Mouse (Mus musculus): ENCODE measurements around the gene Polr1e. TPM values are rescaled to one million over a fixed set of nuclear protein-coding genes. Genes with fewer than 3 reads are reported as not detected.
"Not testable (repeated sequence)": the region's sequence is repeated elsewhere in the genome, so short reads cannot be mapped to it uniquely, and the experiment has no call there.

Gene Polr1e
- polyA plus RNA-seq, 1 experiment = 5.9 TPM

DNA sequence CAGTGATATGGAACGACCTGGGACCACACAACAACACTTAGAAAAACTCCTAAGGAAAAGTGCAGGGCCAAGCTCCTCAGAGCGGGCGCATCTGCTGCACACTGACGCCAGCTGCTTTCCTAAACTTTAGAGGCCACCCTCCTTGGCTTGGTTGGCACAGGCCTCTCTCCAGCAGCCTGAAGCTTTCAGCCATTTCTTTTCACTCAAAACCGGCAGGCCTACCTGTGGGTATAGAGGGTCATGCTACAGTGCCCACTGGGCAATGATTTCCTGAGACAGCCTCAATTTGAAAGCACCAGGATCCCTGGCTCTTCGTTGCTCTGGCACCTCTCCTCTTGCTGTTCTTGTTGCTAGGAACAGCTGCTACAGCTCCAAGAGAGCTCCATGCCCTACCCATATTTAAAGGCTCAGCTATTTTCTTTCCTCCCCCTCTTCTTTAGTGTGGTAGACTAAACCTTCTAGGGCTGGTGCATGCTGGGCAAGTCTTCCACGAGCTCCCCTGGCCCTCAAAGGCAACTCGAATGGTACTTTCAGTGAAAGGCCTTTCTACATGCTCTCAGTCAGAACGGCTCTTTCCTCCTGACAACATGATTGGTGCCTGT lies 29.0 kb downstream of the Polr1e start:
- H3K4me3 ChIP-seq (ENCODE audit: insufficient read depth, low read length) = no peak overlapping the region
- TF ChIP-seq CTCF (IDR thresholded peaks at IDR 0.05; ENCODE audit: low read depth, low read length) (no peak), POLR2A (IDR thresholded peaks at IDR 0.05; ENCODE audit: borderline replicate concordance, low read depth, low read length) (no peak)
- H3K27ac ChIP-seq (ENCODE audit: insufficient read depth, low read depth, low read length) = no peak overlapping the region
- H3K4me1 ChIP-seq (ENCODE audit: control insufficient read depth, insufficient read depth, low read length) = no peaks in the 10 kb centered on the region

DNA sequence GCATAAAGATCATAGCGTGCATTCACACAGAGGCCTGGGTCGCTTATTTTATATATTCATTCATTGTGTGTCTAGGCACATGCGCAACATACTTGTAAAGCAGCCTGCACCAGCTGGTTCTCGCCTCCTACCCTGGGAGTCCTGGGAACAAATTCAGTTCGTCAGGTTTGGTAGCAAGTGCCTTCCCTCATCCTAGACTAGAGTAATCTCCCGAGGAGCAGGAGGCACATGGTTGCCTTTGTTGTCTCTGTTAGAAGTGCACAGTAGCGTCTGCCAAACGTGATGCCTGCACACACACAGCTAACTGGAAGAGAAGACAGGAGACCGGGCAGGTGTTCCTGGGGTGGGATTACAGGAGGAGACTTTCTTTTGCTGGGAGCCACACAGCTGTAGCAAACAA lies 29.6 kb downstream of the Polr1e start:
- no peak overlapping the region for H3K27ac ChIP-seq (ENCODE audit: insufficient read depth, low read depth, low read length)
- no peaks in the 10 kb centered on the region for H3K4me1 ChIP-seq (ENCODE audit: control insufficient read depth, insufficient read depth, low read length)
- TF ChIP-seq POLR2A (IDR thresholded peaks at IDR 0.05; ENCODE audit: borderline replicate concordance, low read depth, low read length) = no peak
- no peak for TF ChIP-seq CTCF (IDR thresholded peaks at IDR 0.05; ENCODE audit: low read depth, low read length)
- H3K4me3 ChIP-seq (ENCODE audit: insufficient read depth, low read length) = no peak overlapping the region

- no peak for TF ChIP-seq POLR2A (IDR thresholded peaks at IDR 0.05; ENCODE audit: borderline replicate concordance, low read depth, low read length)
- TF ChIP-seq CTCF (IDR thresholded peaks at IDR 0.05; ENCODE audit: low read depth, low read length) = no peak
Observed at GRCm38 (mm10) chr4:45054862-45055261, 36.5 kb downstream of the Polr1e start.

DNA sequence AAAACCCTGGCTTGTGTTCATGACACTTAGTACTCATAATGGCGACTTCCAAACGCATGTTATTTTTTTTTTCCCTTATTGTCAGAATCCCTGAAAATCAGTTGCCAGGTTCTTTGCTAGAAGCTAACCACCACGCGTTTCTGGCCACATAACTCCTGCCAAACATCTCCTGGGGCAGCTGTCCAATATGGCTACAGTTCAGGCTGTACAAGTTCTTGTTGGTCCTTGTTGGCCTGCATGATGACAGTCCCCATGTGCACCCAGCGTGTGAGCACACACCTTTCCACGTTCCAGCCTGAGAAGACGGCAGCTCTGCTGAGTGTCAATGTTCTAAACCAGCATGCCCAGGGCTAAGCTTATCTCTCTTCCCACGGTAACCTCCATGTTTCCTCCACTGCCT lies 37.1 kb downstream of the Polr1e start:
- Histone ChIP-seq H3K4me1 (ENCODE audit: control insufficient read depth, insufficient read depth, low read length) (no peaks in the 10 kb centered on the region), H3K4me3 (ENCODE audit: insufficient read depth, low read length) (no peak overlapping the region), H3K27ac (ENCODE audit: insufficient read depth, low read depth, low read length) (no peak overlapping the region)
- TF ChIP-seq CTCF (IDR thresholded peaks at IDR 0.05; ENCODE audit: low read depth, low read length) (no peak), POLR2A (IDR thresholded peaks at IDR 0.05; ENCODE audit: borderline replicate concordance, low read depth, low read length) (no peak)

More at GRCm38 (mm10) chr4:45054862-45055261, 36.5 kb downstream of the Polr1e start:
- Histone ChIP-seq H3K4me3 (ENCODE audit: insufficient read depth, low read length) (no peak overlapping the region), H3K4me1 (ENCODE audit: control insufficient read depth, insufficient read depth, low read length) (no peaks in the 10 kb centered on the region), H3K27ac (ENCODE audit: insufficient read depth, low read depth, low read length) (no peak overlapping the region)

GRCm38 (mm10) chr4:45063836-45064235 lies 45.5 kb downstream of the Polr1e start:
- not testable (repeated sequence) for H3K4me3 ChIP-seq (ENCODE audit: insufficient read depth, low read length); H3K27ac ChIP-seq (ENCODE audit: insufficient read depth, low read depth, low read length); H3K4me1 ChIP-seq (ENCODE audit: control insufficient read depth, insufficient read depth, low read length)

- TF ChIP-seq CTCF (IDR thresholded peaks at IDR 0.05; ENCODE audit: low read depth, low read length) = no peak
- TF ChIP-seq POLR2A (IDR thresholded peaks at IDR 0.05; ENCODE audit: borderline replicate concordance, low read depth, low read length) = no peak
- no peak overlapping the region for H3K27ac ChIP-seq (ENCODE audit: insufficient read depth, low read depth, low read length)
- H3K4me1 ChIP-seq (ENCODE audit: control insufficient read depth, insufficient read depth, low read length) = no peaks in the 10 kb centered on the region
- no peak overlapping the region for H3K4me3 ChIP-seq (ENCODE audit: insufficient read depth, low read length)
Observed at GRCm38 (mm10) chr4:45064577-45064976, 46.2 kb downstream of the Polr1e start.

DNA sequence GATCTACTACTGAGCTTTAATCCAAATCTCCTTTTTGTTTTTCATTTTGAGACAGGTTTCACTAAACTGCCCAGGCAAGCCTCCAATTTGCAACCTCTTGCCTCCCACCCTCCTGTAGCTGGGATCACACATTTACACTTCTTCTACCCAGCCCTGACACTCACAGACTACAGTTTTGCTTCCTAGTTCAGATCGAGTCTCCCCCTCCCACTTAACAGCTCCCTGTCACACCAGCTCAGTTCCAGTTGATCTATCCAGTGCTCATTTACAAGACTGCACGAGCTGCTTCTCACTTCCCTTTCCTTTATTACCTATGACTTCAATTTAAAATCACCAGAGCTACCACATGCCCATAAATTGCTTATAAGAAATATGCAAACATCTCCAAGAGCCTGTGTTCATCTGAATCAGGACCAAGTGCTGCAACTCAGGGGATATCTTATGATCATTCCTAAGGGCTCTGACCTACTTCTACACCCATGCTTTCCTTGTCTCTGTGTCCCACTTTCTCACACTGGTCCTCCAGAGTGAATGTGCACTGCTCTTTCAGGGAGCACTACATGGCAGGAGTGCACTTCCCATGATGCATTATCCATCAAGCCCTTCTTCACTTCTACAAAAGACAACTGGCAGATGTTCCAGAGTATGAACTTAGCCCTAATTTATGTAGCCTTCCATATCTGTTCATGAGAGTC lies 47.8 kb downstream of the Polr1e start:
- Histone ChIP-seq H3K4me1 (ENCODE audit: control insufficient read depth, insufficient read depth, low read length) (no peaks in the 10 kb centered on the region), H3K4me3 (ENCODE audit: insufficient read depth, low read length) (no peak overlapping the region), H3K27ac (ENCODE audit: insufficient read depth, low read depth, low read length) (no peak overlapping the region)
- TF ChIP-seq POLR2A (IDR thresholded peaks at IDR 0.05; ENCODE audit: borderline replicate concordance, low read depth, low read length) (no peak), CTCF (IDR thresholded peaks at IDR 0.05; ENCODE audit: low read depth, low read length) (no peak)

GRCm38 (mm10) chr4:45067742-45068141 lies 49.4 kb downstream of the Polr1e start:
- H3K27ac ChIP-seq (ENCODE audit: insufficient read depth, low read depth, low read length) = no peak overlapping the region
- no peak overlapping the region for H3K4me3 ChIP-seq (ENCODE audit: insufficient read depth, low read length)
- H3K4me1 ChIP-seq (ENCODE audit: control insufficient read depth, insufficient read depth, low read length) = no peaks in the 10 kb centered on the region
- TF ChIP-seq CTCF (IDR thresholded peaks at IDR 0.05; ENCODE audit: low read depth, low read length) = no peak
- no peak for TF ChIP-seq POLR2A (IDR thresholded peaks at IDR 0.05; ENCODE audit: borderline replicate concordance, low read depth, low read length)

DNA sequence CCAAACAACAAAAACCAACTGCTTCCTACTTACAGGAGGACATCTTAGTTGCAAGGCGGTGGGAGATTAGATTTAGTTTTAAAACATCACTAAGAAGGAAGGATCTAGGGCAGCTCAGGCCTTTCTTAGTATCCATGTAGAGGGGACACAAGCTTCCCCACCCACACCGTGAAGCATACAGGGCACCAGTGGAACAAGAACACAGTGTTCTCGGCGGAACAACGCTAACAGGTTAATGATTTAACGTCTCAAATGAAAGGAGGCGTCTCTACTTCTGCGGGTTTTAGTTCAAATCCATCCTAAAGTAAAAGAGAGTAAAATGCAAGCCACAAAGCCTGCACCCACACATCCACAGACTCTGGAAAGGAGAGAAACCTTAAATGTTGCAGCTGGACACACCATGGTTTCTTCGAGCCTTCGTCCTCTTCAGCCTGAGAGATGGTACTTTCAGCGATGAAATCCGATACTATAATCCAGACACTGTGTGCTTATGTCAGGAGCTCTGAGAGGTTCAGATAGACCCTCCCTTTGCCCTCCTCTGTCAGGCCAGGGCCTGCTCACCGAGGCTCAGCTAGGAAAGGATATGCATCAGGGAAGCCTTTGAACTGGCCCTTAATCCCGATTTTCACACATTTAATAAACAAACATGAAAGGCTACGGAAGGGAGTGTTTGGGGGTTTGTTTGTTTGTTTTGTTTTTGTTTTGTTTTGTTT lies 54.0 kb downstream of the Polr1e start:
- Histone ChIP-seq H3K27ac (ENCODE audit: insufficient read depth, low read depth, low read length) (no peak overlapping the region), H3K4me1 (ENCODE audit: control insufficient read depth, insufficient read depth, low read length) (no peaks in the 10 kb centered on the region), H3K4me3 (ENCODE audit: insufficient read depth, low read length) (no peak overlapping the region)
- no peak for TF ChIP-seq CTCF (IDR thresholded peaks at IDR 0.05; ENCODE audit: low read depth, low read length)

GRCm38 (mm10) chr4:45073544-45073943 lies 55.2 kb downstream of the Polr1e start:
- Histone ChIP-seq H3K4me3 (ENCODE audit: insufficient read depth, low read length) (no peak overlapping the region), H3K4me1 (ENCODE audit: control insufficient read depth, insufficient read depth, low read length) (no peaks in the 10 kb centered on the region), H3K27ac (ENCODE audit: insufficient read depth, low read depth, low read length) (no peak overlapping the region)
- TF ChIP-seq CTCF (IDR thresholded peaks at IDR 0.05; ENCODE audit: low read depth, low read length) (no peak), POLR2A (IDR thresholded peaks at IDR 0.05; ENCODE audit: borderline replicate concordance, low read depth, low read length) (no peak)

GRCm38 (mm10) chr4:45081041-45081440 lies 62.7 kb downstream of the Polr1e start:
- H3K27ac ChIP-seq (ENCODE audit: insufficient read depth, low read depth, low read length); H3K4me3 ChIP-seq (ENCODE audit: insufficient read depth, low read length); H3K4me1 ChIP-seq (ENCODE audit: control insufficient read depth, insufficient read depth, low read length): not testable (repeated sequence)

Measured in bone marrow macrophage, adult 2 months (primary cell).